25 mouse cellular contexts compared by ENCODE assay signal in the genomic region with DNA sequence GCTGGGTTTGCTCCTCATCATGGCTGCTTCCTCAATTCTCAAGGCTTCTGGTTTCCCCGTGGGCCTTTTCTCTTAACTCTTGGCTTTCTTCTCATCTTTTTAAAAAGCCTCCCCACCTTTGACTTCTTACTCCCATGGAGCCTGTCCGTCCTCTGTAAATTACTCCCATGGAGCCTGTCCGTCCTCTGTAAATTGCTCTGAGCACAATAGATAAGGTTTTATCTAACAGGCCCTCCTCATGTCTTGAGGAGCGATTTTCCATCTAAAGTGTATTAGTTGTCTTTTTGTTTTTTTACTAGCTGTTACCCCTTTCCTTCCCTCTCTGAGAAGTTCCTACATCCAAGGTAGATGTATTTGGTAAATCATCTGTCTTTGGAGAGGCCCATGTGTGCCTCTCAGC.
"Had no signal": no experiment of that assay in that cellular context is flagged by ENCODE, and none has a peak within 500 bp of the region (broad histone marks: within the 10 kb centered on the region; RNA-seq: fewer than 3 reads in every experiment).

No protein-coding gene starts in this region.

- H3K9me3 ChIP-seq: heart, embryonic 13.5 days; heart, embryonic 15.5 days; hindbrain, embryonic 13.5 days; hindbrain, embryonic 15.5 days; kidney, embryonic 15.5 days; limb, embryonic 13.5 days; limb, embryonic 15.5 days had no signal

- DNase-seq: gastrocnemius, postnatal 14 days; gastrocnemius, postnatal 36 days; heart, adult 11 months; heart, adult 2 months; heart, postnatal 14 days; heart, postnatal 36 days; kidney, adult 11 months; kidney, adult 2 months; kidney, adult 9 months; kidney, postnatal 14 days; kidney, postnatal 36 days; layer of hippocampus, adult 9-11 months; layer of hippocampus, postnatal 36 days; left cerebral cortex, postnatal 4 days had no signal

- ATAC-seq: hindbrain, postnatal 0 days; intestine, embryonic 16.5 days had no signal

- H3K27me3 ChIP-seq: heart, embryonic 15.5 days; hindbrain, embryonic 15.5 days had no signal

- H3K36me3 ChIP-seq: heart, embryonic 13.5 days; heart, embryonic 15.5 days; hindbrain, embryonic 13.5 days; hindbrain, embryonic 15.5 days; kidney, embryonic 15.5 days; limb, embryonic 13.5 days; limb, embryonic 15.5 days had no signal

- H3K4me3 ChIP-seq: heart, adult 2 months; heart, embryonic 13.5 days; heart, embryonic 15.5 days; hindbrain, embryonic 13.5 days; hindbrain, embryonic 15.5 days; kidney, embryonic 15.5 days; limb, embryonic 13.5 days; limb, embryonic 15.5 days had no signal

- H3K4me2 ChIP-seq: heart, embryonic 11.5 days; heart, embryonic 13.5 days; heart, embryonic 15.5 days; hindbrain, embryonic 13.5 days; hindbrain, embryonic 15.5 days; kidney, embryonic 15.5 days; limb, embryonic 13.5 days; limb, embryonic 15.5 days had no signal

- H3K9ac ChIP-seq: heart, embryonic 13.5 days; heart, embryonic 15.5 days; hindbrain, embryonic 13.5 days; hindbrain, embryonic 15.5 days; kidney, embryonic 15.5 days; limb, embryonic 13.5 days; limb, embryonic 15.5 days had no signal

- H3K27ac ChIP-seq: heart, adult 2 months; heart, embryonic 13.5 days; heart, embryonic 15.5 days; hindbrain, embryonic 13.5 days; hindbrain, embryonic 15.5 days; hindbrain, postnatal 0 days; kidney, embryonic 15.5 days; kidney, postnatal 0 days; limb, embryonic 13.5 days; limb, embryonic 15.5 days had no signal
